Mouse (Mus musculus) granulocyte monocyte progenitor cell, adult 5-6 weeks (primary cell): ENCODE data around the gene Osm. TPM values are rescaled to one million over a fixed set of nuclear protein-coding genes. Genes with fewer than 3 reads are reported as not detected.

Experiments used
- ATAC-seq: replicated peaks from 2 replicates; pipeline ENCODE4 v1.8.0; 2016; ENCODE audit warnings: mild to moderate bottlenecking, moderate TSS enrichment, inconsistent platforms; ENCODE audit not compliant: poor library complexity, severe bottlenecking
- total RNA-seq, 2 experiments: library from RNA; stranded (forward) in 1 of 2; stranded (reverse) in 1 of 2; fragments of 200-712, 200-1000 nt in 1 of 2; fragments of >200 nt in 1 of 2; fragmentation: Nextera tagmentation in 1 of 2; gene quantifications; 2 replicates each; pipeline ENCODE4 v1.2.3; 2014 to 2017

The Osm gene
- total RNA-seq, 2 experiments from 2014 or later: 10.8 to 16.6 TPM

DNA sequence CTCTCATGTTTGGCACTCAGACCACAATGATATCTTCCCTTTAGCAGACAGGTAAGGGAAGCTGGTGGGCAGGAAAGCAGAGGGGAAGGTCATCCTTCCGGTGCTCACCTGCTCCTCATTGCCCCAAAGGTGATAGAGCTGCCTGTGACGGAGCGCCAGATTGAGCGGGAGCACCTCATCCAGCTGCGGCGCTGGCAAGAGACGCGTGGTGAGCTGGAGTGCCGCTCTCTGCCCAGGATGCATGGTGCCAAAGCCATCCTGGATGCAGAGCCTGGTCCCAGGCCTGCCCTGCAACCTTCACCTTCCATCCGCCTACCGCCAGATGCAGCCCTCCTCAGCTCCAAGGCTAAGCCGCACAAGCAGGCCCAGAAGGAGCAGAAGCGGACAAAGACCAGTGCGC, 21.6 kb upstream of the Osm start:
- ATAC-seq: no peak

DNA sequence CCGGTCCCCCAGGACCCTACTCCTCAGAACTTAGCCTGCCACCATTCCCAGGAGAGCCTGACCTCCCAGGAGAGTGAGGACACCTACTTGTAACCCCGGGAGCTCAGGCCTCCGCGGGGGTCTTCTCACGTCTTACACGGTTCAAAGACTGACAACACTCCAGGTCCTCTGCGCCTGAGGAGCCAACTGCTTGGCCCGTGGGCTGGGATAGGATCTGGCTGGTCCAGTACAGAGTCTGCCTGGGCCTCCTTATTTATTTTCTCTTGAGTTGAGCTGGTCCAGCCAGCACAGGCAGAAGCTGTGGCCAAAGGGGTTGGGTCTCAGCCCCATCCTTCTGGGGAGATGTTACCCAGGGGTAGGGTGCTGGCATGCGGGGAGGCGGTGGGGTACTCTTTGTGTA, 21.2 kb upstream of the Osm start:
- no peak for ATAC-seq

DNA sequence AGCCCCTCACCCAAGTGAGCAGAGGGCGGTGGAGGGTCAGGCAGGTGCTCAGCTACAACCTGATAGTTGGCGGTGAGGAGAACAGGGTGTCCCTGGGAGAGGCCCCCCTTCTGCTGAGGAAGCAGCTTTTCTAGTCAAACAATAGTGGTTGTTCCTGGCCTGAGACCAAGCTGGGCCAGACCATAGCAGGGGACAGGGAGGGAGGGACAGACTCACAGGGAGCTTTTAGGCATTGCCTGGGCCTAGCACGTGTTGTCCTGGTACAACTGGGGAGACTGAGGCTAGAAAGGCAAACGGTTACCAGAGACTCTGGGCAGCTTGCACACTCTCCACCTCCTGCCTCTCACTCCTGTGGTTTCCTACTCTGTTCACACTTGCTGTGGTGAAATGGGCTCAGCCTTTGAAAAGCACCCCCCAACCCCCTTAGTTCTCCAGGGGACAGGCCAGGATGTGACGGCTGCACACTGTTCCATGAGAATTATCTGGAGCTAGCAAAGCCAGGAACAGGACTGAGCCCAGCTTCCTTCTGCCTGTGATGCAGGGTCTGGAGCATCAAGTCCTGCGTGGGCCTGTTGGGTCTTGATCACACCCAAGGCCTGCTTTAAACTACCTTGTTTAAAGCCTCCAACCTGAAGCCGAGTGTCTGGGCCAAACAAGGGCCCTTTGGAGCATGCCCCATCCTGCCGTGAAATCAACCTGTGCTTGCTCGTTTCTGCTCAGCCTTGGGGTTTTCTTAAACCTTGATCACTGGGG, 19.8 kb upstream of the Osm start:
- ATAC-seq: no peak

DNA sequence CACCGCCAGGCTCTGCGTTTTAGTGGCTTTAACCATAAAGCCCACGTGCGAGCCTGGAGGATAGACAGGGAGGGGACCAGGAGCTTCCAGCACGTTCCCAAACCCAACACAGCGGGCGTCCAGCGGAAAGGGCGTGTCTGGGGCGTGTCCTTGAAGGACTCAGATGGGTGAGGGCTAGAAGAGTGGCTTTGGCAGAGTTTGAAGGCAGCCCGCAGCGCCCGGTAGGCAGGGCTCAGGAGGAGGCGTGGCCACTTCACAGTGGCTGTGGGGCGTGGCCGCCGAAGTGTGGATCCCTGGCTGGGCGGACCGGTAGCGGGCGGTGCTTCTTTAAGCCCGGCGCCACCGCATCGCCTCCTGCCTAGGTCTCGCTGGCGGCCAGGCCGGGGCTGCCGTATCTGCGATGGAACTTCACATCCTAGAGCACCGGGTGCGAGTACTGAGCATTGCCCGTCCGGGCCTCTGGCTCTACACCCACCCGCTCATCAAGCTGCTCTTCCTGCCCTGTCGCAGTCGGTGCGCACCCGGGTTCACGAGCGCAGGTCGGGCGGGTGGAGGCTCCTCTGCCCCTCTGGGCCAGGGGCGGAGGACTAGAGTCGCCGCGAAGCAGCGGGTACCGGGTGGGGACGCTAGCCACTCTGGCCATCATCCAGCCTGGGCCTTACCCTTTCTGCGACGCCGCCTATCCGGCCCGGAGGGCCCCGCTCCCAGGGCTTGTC, 18.1 kb upstream of the Osm start, which contains the start of gene Castor1:
Castor1 (plus strand) TSS at position 312 of the 716 bp plus-strand sequence.
- peak; percentile 84 for ATAC-seq

DNA sequence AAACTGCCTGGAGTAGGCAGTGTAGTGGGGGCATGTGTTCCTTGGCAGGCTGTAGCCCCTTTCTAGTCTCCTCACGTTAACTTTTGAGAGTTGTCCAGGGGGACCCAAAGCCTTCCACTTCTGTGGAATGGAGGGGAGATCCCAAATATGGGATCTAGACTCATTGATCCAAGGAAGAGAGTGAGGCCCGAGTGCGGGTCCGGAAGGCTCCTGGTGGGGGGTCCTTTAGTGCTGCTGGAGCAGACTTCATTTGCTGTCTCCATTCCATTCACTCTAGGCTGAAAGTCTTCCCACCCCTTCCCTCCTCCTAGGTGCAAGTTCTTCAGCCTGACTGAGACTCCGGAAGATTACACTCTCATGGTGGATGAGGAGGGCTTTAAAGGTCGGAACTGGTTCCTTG, 17.6 kb upstream of the Osm start:
- ATAC-seq: no peak

DNA sequence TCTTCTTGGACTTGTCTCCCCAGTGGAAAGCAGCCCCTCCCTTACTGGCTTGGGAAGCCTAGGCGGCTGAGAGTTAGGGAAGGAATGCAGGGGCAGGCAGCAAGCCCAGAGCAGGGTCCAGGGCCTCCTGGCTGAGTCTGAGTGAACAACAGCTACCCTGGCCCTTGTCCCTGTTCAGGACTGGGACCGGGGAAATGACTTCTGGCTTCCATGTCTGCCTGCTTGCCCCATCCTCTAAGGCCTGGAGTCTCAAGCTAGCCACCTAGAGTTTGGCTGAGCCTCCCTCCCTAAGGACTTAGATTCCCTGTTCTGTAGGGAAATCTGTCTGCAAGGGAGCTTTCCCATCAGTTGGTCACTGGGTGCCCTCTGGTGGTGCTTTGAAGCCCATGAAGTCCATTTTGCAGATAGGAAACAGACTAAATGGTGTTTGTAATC, 16.9 kb upstream of the Osm start:
- ATAC-seq: no peak

DNA sequence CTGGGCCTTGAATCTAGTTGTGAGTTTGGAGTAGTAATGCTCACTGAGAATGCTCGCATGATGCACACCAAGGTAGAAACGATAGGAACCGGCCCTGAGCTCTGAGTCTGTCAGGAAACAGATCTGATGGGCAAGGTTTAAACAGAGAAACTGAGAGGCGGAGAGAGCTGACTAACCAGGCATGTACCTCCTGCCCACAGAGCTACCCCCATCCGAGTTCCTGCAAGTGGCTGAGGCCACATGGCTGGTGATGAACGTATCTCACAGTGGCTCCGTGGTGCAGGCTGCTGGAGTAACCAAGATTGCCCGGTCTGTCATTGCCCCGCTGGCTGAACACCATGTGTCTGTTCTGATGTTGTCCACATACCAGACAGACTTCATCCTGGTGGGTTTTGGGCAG, 16.3 kb upstream of the Osm start:
- ATAC-seq: no peak

DNA sequence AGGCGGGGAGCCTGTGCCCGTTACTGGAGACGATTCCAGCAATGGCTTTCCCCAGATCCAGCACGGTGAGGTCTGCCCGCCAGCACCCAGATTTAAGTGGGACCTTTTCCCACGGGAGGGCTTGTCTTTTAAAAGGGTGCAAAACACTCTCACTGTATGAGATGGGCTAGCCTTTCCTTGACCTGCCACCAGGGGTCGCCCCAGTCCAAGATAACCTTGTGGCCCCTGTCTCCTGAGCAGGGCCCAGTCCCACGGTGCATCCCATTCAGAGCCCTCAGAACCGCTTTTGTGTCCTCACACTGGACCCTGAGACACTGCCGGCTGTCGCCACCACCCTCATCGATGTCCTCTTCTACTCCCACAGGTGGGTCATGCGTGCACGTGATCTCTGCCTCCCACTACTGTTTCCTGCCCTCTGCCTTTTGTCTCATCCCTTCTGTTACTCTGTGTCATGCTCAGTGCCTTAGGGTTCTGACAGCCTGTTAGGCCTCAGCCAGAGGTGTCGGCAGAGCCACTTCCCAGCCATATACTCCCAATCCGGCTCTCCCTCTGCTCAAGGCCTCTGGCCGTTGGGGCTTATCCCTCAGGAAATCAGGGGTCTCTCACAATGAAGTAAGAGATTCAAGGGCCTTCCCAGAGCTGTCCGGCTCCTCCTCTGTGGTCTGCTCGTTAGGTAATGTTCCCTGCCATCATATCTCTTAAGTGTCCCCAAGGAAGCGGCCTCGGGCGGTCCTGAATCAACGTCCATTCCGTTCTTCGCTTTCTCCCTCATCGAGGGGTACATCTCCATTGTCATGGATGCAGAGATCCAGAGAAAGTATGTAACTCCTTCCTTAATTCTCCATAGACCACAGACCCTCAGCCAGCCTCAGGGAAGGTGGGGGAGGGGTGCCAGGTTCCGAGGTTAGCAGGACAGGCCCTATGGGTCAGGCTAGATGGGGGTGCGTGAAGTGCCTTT, 15.5 kb upstream of the Osm start:
- ATAC-seq: peak; percentile 48

DNA sequence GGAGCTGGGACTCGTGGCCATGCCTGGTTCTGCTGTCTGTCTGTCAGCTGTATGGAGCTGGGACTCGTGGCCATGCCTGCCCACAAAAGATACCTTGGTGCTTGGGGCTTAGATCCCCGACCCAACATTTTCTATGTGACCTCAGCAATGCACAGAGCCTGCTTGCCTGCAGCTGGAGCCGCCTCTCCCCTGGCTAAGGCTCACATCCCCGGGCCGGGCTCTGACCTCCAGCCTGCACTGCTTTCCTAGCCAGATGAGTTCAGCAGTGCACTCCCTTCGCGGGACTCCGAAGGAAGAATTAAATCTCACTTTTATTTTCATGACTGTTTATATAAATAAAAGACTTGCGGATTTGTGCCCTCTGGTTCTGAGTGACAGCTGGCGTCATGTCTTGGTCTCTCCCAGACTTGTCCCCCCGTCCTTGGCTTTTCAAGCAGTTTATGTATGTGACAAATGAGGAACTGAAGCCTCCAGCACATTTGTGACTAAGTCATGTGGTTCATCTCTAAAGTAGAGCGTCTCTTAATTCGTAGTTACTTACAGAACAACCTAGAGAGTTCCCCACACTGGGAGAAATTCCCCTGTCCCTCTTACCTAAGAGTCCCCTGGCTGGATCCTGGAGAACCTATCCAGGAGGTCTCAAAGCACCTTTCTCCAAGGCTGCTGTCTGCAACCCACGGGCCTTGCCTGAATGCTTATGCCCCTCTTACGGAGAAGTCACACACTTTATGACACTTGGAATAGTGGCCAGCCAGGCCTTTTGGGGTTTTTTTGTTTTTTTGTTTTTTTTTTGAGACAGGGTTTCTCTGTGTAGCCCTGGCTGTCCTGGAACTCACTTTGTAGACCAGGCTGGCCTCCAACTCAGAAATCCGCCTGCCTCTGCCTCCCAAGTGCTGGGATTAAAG, 13.9 kb upstream of the Osm start:
- ATAC-seq: peak; percentile 29

DNA sequence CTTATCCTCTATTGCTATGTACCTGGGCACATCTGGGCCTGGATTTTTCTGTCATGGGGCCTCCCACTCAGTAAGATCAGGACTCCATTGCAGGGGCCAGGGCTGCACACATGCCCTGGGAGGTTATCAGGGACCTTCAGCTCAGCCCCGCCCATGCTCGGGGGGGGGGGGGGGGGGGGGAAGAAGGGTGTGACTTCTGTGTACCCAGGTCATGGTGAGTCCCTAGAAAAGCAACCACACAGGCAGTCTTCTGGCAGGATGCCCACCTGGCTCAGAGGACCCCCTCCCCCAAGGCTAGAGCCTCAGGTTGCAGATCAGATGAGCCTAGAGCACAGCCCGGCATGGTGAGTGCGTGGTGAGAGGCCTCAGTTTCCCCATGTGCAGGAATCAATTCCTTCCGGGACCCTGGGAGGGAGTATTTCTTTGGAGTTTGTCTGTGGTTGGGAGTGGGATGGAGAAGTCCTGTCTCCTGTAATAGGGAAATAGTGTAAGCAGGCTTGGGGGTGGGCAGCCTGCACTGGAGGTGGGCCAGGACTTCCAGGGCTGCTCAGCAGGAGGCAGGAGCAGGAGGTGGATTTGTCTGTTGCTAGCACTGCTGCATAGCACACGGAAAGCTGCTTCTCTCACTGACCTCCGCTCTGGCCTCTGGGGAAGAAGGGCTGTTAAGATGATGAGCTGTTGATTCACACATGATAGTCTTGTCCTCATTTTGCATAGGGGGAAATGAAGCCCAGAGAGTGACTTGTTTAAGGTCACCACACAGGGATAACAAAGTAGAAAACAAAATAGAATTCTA, 12.6 kb upstream of the Osm start:
- no peak for ATAC-seq

DNA sequence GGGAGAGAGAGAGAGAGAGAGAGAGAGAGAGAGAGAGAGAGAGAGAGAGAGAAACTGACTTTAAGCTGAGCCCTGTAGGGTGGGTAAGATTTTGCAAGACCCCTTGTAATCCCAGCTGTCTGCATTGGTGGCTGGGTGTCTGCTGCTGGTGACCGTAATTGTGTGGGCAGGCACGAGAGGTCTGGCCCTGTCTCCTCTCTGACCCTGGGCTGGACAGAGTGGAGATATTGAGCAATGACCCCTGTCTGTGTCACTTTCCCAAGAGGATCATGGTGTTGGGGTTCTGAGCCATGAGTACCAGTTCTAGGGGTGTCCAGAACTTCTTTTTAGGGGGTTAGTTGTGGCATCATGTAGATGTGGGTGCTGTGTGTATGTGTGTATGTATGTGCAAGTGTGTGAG, 12.0 kb upstream of the Osm start:
- peak; percentile 57 for ATAC-seq

DNA sequence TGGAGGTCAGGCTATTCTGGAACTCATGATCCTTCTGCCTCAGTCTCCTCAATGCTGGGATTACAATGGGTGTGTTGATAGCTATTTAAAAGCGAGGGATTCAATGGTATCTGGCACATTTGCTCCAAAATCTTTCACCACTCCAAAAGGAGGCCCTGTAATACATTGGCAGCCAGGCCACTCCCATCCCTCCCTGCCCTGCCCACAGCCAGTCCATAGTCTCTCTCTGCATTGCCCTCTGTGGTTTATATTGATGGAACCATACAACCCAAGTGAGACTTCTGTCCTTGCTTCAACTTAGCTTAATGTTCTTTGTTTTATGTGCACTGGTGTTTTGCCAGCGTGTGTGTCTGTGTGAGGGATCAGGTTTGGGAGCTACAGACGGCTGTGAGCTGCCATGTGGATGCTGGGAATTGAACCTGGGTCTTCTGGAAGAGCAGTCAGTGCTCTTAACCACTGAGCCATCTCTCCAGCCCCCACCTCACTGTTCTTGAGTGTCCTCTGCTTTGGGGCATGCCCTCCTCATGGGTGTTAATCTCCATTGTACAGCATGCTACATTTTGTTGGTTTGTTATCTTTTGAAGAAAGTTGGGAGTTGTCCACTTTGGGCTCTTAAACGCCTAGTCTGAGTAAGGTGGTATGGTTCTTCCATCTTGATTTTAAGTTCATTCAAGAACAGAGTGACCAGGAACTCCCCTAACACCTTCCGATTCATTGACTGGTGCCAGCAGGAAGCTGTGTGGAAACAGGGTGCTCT, 9.5 kb upstream of the Osm start:
- ATAC-seq: no peak

DNA sequence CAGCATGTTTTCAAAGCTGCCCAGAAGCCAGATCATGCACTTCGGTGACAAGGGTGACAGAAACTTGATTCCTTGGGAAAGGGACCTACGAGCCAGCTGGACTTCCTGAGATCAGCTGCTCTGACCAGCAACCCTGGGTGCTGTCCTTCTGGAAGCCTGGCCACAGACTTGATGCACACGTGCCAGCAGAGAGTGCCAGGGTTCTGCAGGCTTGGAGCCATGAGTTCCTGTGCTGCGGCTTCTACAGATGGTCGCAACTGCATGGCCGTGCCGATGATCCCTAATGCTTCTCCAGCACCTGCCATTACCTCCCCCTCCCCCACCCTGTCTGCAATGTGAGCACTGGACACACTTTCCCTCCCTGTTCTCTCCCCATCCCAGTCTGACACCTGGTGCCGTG, 7.8 kb upstream of the Osm start:
- no peak for ATAC-seq

DNA sequence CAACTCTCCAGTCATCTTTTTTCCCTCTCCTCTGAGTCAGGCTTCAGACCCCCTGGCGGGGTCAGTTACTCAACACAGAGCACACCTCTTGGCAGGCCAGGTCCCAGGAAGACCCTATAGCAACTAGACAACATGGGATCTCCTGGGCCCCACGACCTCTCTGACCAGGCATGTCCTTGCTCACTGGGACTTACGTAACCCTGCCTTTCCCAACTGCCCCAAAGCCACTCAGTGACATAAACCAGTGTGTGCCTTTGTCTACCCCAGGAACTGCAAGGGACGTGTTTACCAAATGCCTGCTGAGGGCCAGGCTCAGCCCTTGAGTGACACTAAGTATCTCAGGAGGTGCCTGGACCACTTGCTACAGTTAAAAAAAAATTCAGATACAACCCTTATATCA, 6.4 kb upstream of the Osm start:
- ATAC-seq: peak; percentile 41

DNA sequence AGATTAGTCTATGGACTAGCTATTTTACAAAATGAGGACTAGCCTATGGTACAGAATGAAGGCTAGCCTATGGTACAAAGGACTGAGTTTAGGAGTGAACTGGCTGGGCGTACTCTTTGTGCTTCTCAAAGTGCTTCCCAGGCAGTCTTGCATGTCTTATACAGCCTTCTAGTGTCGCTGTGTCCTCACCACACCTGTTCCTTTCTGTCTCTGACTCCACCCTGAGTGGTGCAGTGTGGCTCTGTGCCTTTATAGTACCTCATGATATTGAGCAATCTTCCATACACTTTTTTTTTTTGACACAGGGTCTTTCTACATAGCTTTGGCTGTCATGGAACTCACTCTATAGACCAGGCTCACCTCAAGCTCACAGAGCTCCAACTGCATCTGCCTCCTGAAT, 4.8 kb upstream of the Osm start:
- peak; percentile 12 for ATAC-seq

DNA sequence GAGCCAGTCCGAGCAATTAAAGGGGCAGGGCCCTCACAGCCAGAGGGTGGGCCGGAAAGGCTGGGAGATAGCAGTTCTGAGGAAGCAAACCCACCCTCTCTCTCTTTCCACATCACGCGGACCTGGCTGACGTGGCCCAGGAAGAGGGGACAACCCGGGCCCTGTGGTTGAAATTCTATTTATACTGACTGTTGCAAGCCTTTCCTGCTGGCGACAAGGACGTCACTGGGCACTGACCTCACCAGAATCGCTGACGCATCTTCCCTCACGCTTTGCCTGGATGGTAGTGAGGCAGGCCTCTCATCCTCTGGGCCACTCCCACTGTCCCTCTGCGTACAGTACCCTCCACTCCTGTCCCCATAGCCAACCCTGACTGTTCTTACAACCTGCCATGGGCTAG, 3.6 kb upstream of the Osm start:
- peak; percentile 54 for ATAC-seq

DNA sequence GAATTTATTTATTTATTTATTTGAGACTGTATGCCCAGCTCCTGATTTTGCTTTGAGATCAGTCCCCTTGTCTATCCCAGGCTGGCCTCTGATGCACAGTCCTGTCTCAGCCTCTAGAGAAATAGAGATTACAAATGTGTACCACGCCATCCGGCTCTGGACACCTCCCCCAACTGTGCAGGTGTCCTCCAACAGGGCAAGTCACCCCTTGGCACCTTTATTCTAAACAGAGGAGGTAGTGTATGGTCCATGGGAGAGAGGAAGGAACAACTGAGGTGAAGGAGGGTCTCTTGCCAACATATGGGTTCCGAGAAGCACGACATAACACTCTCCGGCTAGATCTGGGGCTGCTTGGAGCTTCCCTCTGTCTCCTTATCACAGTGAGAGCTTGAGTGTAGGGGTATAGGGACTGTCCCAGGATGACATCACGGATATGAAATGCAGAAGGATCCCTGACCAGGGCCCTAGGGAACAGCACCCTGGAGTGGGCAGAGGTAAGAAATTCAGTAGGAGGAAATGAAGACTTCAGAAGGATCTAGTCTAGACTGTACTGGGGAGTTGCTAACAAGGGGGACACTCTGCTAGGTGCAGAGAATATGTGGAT, 1.1 kb upstream of the Osm start:
- ATAC-seq: no peak

DNA sequence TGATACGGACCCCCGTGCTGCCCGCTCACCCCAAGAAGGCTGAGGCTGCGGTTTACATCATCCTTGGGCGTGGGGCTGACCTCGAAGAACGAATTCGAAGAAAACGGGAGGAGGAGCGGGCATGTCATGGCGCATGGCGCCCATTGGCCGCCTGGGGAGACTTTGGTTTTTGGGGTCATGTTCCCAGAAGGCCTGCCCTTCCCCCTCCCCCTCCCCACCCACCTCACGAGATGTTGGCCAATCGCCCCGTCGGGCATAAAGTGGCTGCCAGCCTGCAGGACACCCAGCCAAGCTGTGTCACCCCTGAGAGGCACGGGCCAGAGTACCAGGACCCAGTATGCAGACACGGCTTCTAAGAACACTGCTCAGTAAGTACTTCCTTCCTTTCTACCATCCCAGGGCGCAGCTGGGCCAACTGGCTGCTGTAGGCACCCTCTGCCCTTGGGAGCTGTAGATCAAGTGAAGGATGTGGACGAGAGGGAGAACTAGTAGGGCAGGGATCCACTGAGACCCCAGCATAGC, 387 bp downstream of the Osm start:
- ATAC-seq: peak; percentile 23
